In the genomic region with DNA sequence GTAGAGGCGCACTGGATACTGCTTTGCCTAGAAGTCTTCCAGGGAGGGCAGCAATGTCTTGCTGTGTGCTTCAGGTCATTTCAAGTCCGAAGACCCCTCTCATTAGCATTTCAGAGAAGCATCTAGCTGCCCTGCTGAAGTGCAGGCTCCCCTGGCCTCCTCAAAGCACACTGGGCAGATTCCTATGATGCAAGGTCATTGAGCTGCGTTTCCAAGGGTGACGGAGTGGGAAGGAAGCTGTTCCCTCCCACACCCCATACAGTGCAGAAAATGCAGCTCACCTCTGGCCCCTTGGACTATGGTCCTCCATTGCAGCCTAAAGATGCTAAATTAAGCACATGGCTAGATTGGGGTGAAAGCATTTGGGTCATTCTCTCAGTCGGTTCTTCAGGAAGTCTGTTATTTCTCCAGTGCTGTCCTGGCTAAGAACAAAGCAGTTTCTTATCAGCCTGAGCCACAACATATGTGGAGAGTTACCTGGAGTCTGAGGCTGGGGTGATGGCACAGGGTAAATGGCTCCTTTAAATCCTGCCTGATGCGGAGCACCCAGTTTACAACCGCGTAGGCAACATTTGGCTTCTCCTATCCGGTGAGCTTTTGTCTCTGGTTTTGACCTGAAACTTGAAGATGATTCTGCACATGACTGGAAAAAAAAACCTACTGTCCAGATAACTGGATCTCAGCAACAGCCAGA, we compare ENCODE assay signal across 11 mouse cellular contexts. TPM values are rescaled to one million over a fixed set of nuclear protein-coding genes. Genes with fewer than 3 reads are reported as not detected.
DNase-seq lines count a peak whose midpoint lies in the region; ATAC-seq and TF ChIP-seq lines count a peak whose summit lies in the region.
"Had no signal": no experiment of that assay in that cellular context is flagged by ENCODE, and none has a peak within 500 bp of the region (broad histone marks: within the 10 kb centered on the region; RNA-seq: fewer than 3 reads in every experiment).

No protein-coding gene starts in this region.

- WGBS in kidney, postnatal 0 days, result 21% methylated on average over 9 of the region's 9 CpGs
- 27% methylated on average over 9 of the region's 9 CpGs for WGBS in kidney, adult 2 months
- 32% methylated on average over 9 of the region's 9 CpGs for WGBS in forebrain, embryonic 13.5 days
- WGBS in midbrain, embryonic 11.5 days, result 24% methylated on average over 9 of the region's 9 CpGs

- no peak for DNase-seq in kidney, postnatal 0 days (ENCODE audit: low spot score)
- DNase-seq in kidney, adult 2 months, result no peak
- DNase-seq in embryo, embryonic 10 days (ENCODE audit: low spot score), result peak; percentile 85
- no peak for DNase-seq in midbrain, embryonic 11.5 days (ENCODE audit: low spot score, missing footprints)
- DNase-seq in spleen, postnatal 36 days (ENCODE audit: low spot score in 2 of 2), result no peak
- no peak for DNase-seq in right cerebral cortex, postnatal 10 days (ENCODE audit: low spot score in 2 of 2)
- no peak for DNase-seq in gastrocnemius, postnatal 4 days (ENCODE audit: low spot score in 2 of 2)
- DNase-seq: liver; thymus, adult 18-20 months had no signal

- no peak overlapping the region for H3K4me3 ChIP-seq in kidney, postnatal 0 days (replicated peaks; ENCODE audit: low read depth, low read length)
- H3K4me3 ChIP-seq in kidney, adult 2 months (ENCODE audit: insufficient read depth, low read depth, low read length), result no peak overlapping the region
- H3K4me3 ChIP-seq in forebrain, embryonic 13.5 days, result no peak overlapping the region
- H3K4me3 ChIP-seq in midbrain, embryonic 11.5 days (ENCODE audit: low read depth, low read length), result no peak overlapping the region

- H3K4me2 ChIP-seq in kidney, postnatal 0 days (ENCODE audit: low read length), result no peak overlapping the region
- H3K4me2 ChIP-seq in forebrain, embryonic 13.5 days, result no peak overlapping the region
- peak overlapping the region; percentile 1; the same call in 1 of the 2 replicates for H3K4me2 ChIP-seq in midbrain, embryonic 11.5 days

- H3K9ac ChIP-seq in kidney, postnatal 0 days (ENCODE audit: low read depth, low read length), result no peak overlapping the region
- no peak overlapping the region for H3K9ac ChIP-seq in forebrain, embryonic 13.5 days
- peak overlapping the region; percentile 3; the same call in 1 of the 2 replicates for H3K9ac ChIP-seq in midbrain, embryonic 11.5 days (ENCODE audit: low read length)

- no peaks in the 10 kb centered on the region for H3K4me1 ChIP-seq in kidney, postnatal 0 days (replicated peaks; ENCODE audit: insufficient read depth, low read length)
- no peaks in the 10 kb centered on the region for H3K4me1 ChIP-seq in kidney, adult 2 months (ENCODE audit: control insufficient read depth, insufficient read depth, low read length)
- H3K4me1 ChIP-seq in forebrain, embryonic 13.5 days, result peaks cover 16% of the 10 kb centered on the region
- peaks cover 21% of the 10 kb centered on the region for H3K4me1 ChIP-seq in midbrain, embryonic 11.5 days (ENCODE audit: control insufficient read depth, insufficient read depth, low read length)

- no peaks in the 10 kb centered on the region for H3K36me3 ChIP-seq in kidney, postnatal 0 days (ENCODE audit: insufficient read depth, low read length)
- no peaks in the 10 kb centered on the region for H3K36me3 ChIP-seq in kidney, adult 2 months (ENCODE audit: control insufficient read depth, insufficient read depth, low read length)
- no peaks in the 10 kb centered on the region for H3K36me3 ChIP-seq in forebrain, embryonic 13.5 days (ENCODE audit: poor library complexity, severe bottlenecking)
- no peaks in the 10 kb centered on the region for H3K36me3 ChIP-seq in midbrain, embryonic 11.5 days (ENCODE audit: control insufficient read depth, insufficient read depth, low read length)

- peak; percentile 59; the same call in 1 of the 2 replicates for ATAC-seq in kidney, postnatal 0 days (replicated peaks; ENCODE audit: low FRiP score, low read depth)
- ATAC-seq in forebrain, embryonic 13.5 days, result 0 out of 2 replicates have a peak, but pooled peaks have one; percentile 74
- ATAC-seq in midbrain, embryonic 11.5 days (ENCODE audit: low FRiP score), result peak; percentile 93

- no peak for TF ChIP-seq POLR2A in kidney, adult 2 months (IDR thresholded peaks at IDR 0.05; ENCODE audit: low read depth, low read length)

- no peaks in the 10 kb centered on the region for H3K27me3 ChIP-seq in kidney, postnatal 0 days (ENCODE audit: insufficient read depth, low read length)
- H3K27me3 ChIP-seq in kidney, adult 2 months (replicated peaks; ENCODE audit: control insufficient read depth, insufficient read depth, low read length), result no peaks in the 10 kb centered on the region
- no peaks in the 10 kb centered on the region for H3K27me3 ChIP-seq in forebrain, embryonic 13.5 days
- H3K27me3 ChIP-seq in midbrain, embryonic 11.5 days (ENCODE audit: control insufficient read depth, insufficient read depth, low read length), result no peaks in the 10 kb centered on the region
- H3K27me3 ChIP-seq: CH12.LX had no signal

- no peak for TF ChIP-seq CTCF in kidney, postnatal 0 days (IDR thresholded peaks at IDR 0.05; ENCODE audit: low read depth)
- TF ChIP-seq CTCF in kidney, adult 2 months (conservative IDR thresholded peaks at IDR 0.05; ENCODE audit: insufficient read depth, insufficient read length, low read depth, low read length), result no peak

- H3K27ac ChIP-seq in kidney, postnatal 0 days, result no peak overlapping the region; the same call in 1 of the 2 replicates
- no peak overlapping the region for H3K27ac ChIP-seq in kidney, adult 2 months (ENCODE audit: insufficient read depth, low read depth, low read length)
- peak overlapping the region; percentile 10; the same call in 1 of the 2 replicates for H3K27ac ChIP-seq in forebrain, embryonic 13.5 days
- H3K27ac ChIP-seq in midbrain, embryonic 11.5 days (ENCODE audit: low read depth, low read length), result peak overlapping the region; percentile 60

- no peaks in the 10 kb centered on the region for H3K9me3 ChIP-seq in kidney, postnatal 0 days (replicated peaks; ENCODE audit: low read length)
- H3K9me3 ChIP-seq in forebrain, embryonic 13.5 days (replicated peaks), result no peaks in the 10 kb centered on the region
- no peaks in the 10 kb centered on the region for H3K9me3 ChIP-seq in midbrain, embryonic 11.5 days (ENCODE audit: control insufficient read depth, low read length)

RNA-seq across cellular contexts. Expression of gene Parp11, which starts 52.6 kb away (rescaled TPM):
- polyA plus RNA-seq in kidney, postnatal 0 days (2015; fragmentation: Nextera tagmentation; extraction: Ambion mirVana), result 15.1 and 16.1 TPM in 2 replicates
- polyA plus RNA-seq in kidney, adult 2 months (2012; rRNA removed), result 6.0 and 6.8 TPM in 2 replicates
- polyA plus RNA-seq in forebrain, embryonic 13.5 days (2015; fragmentation: Nextera tagmentation; extraction: Ambion mirVana), result 74.4 and 77.3 TPM in 2 replicates
- 62.1 and 64.9 TPM in 2 replicates for polyA plus RNA-seq in midbrain, embryonic 11.5 days (2014; fragmentation: Nextera tagmentation; extraction: Ambion mirVana)
- 10 to 100 TPM; 13.6 to 14.6 TPM for total RNA-seq in gastrocnemius, postnatal 4 days (2021)

Comparison
In these comparisons a context has a peak if more than half of its experiments do, and no peak if none do; other contexts are left out.
1. H3K27ac ChIP-seq: peak in forebrain, embryonic 13.5 days (single experiment) and midbrain, embryonic 11.5 days (single experiment); none in kidney, postnatal 0 days (single experiment) and kidney, adult 2 months (single experiment).
2. Peak in every context shown above with its lines, with median percentiles within 50 percentile points of each other: ATAC-seq.